Mouse (Mus musculus) intestine, embryonic 16.5 days (tissue): Measurements from ENCODE around the gene Spock3. TPM values are rescaled to one million over a fixed set of nuclear protein-coding genes. Genes with fewer than 3 reads are reported as not detected.
"Not testable (repeated sequence)": the region's sequence is repeated elsewhere in the genome, so short reads cannot be mapped to it uniquely, and the experiment has no call there.

ENCODE experiments used
- ATAC-seq: fragments of 200-750 bp; cut with Nextera tagmentation; 2 replicates; pipeline ENCODE4 v1.8.0; 2017; ENCODE audit warnings: moderate TSS enrichment, moderate library complexity
- H3K27ac ChIP-seq: fragments of 300-500 bp; sonication (generic); 2 replicates; pipeline ENCODE4 v1.5.1; 2014; ENCODE audit warnings: mild to moderate bottlenecking, low read length
- H3K27me3 ChIP-seq: fragments of 300-500 bp; sonication (generic); replicated peaks from 2 replicates; pipeline ENCODE4 v1.6.1; 2014; ENCODE audit warnings: low read length, control low read depth, mixed read lengths; ENCODE audit not compliant: control insufficient read depth, insufficient read depth
- H3K36me3 ChIP-seq: fragments of 300-500 bp; sonication (generic); 2 replicates; pipeline ENCODE4 v1.6.1; 2014; ENCODE audit warnings: low read length, control low read depth; ENCODE audit not compliant: control insufficient read depth, insufficient read depth
- H3K4me1 ChIP-seq: fragments of 300-500 bp; sonication (generic); 2 replicates; pipeline ENCODE4 v1.6.1; 2014; ENCODE audit warnings: low read length, control low read depth, mixed read lengths; ENCODE audit not compliant: control insufficient read depth, insufficient read depth
- H3K4me2 ChIP-seq: fragments of 300-500 bp; sonication (generic); 2 replicates; pipeline ENCODE4 v1.6.1; 2014; ENCODE audit warnings: low read depth, low read length, control low read depth
- H3K4me3 ChIP-seq: fragments of 300-500 bp; sonication (generic); 2 replicates; pipeline ENCODE4 v1.5.1; 2014; ENCODE audit warnings: mild to moderate bottlenecking, low read length
- H3K9ac ChIP-seq: fragments of 300-500 bp; sonication (generic); 2 replicates; pipeline ENCODE4 v1.6.1; 2014; ENCODE audit warnings: low read depth, low read length
- H3K9me3 ChIP-seq: fragments of 300-500 bp; sonication (generic); 2 replicates; pipeline ENCODE4 v1.6.1; 2016; ENCODE audit warnings: low read length, control low read depth; ENCODE audit not compliant: control insufficient read depth
- WGBS: fragments of 180-500 bp; shearing (Covaris S2); extraction: QIAGEN DNeasy Blood & Tissue Kit; methylation state at CpG from one replicate; pipeline ENCODE4 v1.1.7; 2014; 5-methylcytosine and 5-hydroxymethylcytosine counted together
- polyA plus RNA-seq: library from polyadenylated mRNA; unstranded; fragments of >200 nt; fragmentation: Nextera tagmentation; extraction: Ambion mirVana; gene quantifications from 2 replicates; pipeline ENCODE4 v1.2.1, GENCODE M21; 2015

Gene Spock3
- polyA plus RNA-seq, 1 experiment from 2014 or later = 10.8 TPM

DNA sequence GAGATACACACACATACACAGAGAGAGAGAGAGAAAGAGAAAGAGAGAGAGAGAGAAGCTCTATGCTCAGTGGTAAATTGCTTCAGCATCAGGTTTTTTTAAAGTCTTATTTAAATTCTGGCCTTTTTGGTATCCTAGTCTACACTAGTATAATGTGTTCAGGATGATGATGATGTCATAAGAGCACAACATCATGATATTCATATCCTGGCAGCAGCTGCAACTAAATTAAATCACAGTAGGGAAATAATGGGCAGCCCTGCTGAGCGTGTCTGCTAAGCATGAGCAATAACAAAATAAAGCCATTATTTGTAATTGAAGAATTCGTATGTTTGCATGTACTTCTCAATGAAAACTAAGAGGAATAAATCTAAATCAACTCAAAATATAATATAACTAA is 169.7 kb downstream of the Spock3 start:
- Histone ChIP-seq H3K9me3 (no peaks in the 10 kb centered on the region), H3K4me2 (no peak overlapping the region), H3K4me3 (no peak overlapping the region), H3K36me3 (no peaks in the 10 kb centered on the region), H3K27ac (no peak overlapping the region), H3K9ac (no peak overlapping the region), H3K4me1 (no peaks in the 10 kb centered on the region), H3K27me3 (no peaks in the 10 kb centered on the region)
- 68% methylated on average over 2 of the region's 2 CpGs for WGBS
- no peak for ATAC-seq

DNA sequence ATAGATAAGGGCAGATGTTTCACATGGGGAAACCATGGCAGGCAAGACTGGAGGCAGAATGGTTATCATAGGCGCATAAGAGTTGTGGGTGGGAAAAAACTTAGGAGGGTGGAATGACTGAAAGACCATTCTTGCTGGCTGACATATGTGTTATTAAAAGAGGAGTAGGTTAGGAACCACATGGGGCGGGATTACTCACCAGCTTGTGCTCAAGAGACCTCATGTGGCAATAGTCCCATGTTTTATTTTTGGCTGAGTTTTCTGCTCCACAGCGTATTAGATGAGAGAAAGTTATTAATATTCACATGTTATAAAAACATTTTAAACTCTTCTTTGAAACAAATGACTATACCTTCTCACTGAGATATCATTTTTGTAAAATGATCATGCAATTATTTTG is 184.6 kb downstream of the Spock3 start:
- H3K4me1 ChIP-seq = no peaks in the 10 kb centered on the region
- H3K4me3 ChIP-seq = no peak overlapping the region
- no peak overlapping the region for H3K27ac ChIP-seq
- no peak overlapping the region for H3K9ac ChIP-seq
- no peaks in the 10 kb centered on the region for H3K36me3 ChIP-seq
- H3K4me2 ChIP-seq = no peak overlapping the region
- no peak for ATAC-seq
- no peaks in the 10 kb centered on the region for H3K27me3 ChIP-seq
- H3K9me3 ChIP-seq = no peaks in the 10 kb centered on the region
- 91% methylated on average over 3 of the region's 3 CpGs for WGBS

DNA sequence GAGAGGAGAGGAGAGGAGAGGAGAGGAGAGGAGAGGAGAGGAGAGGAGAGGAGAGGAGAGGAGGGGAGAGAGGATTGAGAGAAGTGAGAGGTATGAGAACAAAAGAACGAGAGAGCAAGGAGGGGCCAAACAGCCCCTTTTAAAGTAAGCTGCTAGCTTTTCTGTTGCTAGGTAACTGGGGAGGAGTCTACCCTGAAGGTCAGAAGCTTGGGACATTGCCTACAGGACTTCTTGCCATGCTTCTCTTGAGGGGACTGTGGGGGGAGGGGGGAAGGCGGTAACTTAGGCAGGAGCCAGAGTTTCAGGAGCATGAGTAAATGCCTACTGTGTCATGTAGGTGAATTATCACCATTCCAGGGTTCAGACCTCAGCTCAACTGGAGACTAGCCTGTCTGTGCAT is 213.1 kb downstream of the Spock3 start:
- 62% methylated on average over 2 of the region's 2 CpGs for WGBS
- not testable (repeated sequence) for ATAC-seq, H3K36me3 ChIP-seq, H3K9me3 ChIP-seq, H3K9ac ChIP-seq, H3K4me3 ChIP-seq, H3K4me2 ChIP-seq, H3K27me3 ChIP-seq, H3K4me1 ChIP-seq, H3K27ac ChIP-seq

DNA sequence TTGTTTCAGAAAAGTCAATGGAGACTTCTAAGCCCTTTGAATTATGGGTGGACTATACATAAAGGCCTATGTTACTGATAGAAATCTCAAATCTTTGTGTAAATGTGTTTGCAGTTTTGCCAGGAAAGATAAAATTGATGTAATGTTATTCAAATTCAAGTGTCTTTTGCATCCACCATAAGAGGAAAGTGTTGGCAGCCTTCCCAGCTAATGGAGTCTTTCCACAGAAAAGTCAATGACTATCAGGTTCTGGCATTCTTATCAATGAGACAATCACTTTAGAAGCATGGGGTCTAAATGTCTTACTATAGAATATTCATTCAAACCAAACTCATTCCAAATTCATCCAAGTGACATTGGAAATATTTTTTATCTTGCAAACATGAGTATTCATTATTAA is 214.5 kb downstream of the Spock3 start:
- Histone ChIP-seq H3K36me3 (no peaks in the 10 kb centered on the region), H3K27me3 (no peaks in the 10 kb centered on the region), H3K4me1 (no peaks in the 10 kb centered on the region), H3K27ac (no peak overlapping the region), H3K9me3 (no peaks in the 10 kb centered on the region), H3K4me3 (no peak overlapping the region), H3K4me2 (no peak overlapping the region), H3K9ac (no peak overlapping the region)
- ATAC-seq = no peak

GRCm38 (mm10) chr8:63169956-63170355 is 219.1 kb downstream of the Spock3 start:
- Histone ChIP-seq H3K27me3 (no peaks in the 10 kb centered on the region), H3K4me1 (no peaks in the 10 kb centered on the region), H3K4me3 (no peak overlapping the region), H3K9me3 (no peaks in the 10 kb centered on the region), H3K9ac (no peak overlapping the region), H3K4me2 (no peak overlapping the region), H3K27ac (no peak overlapping the region), H3K36me3 (no peaks in the 10 kb centered on the region)
- no peak for ATAC-seq

GRCm38 (mm10) chr8:63181272-63181671 is 230.5 kb downstream of the Spock3 start:
- H3K9ac ChIP-seq = no peak overlapping the region
- no peak overlapping the region for H3K27ac ChIP-seq
- ATAC-seq = no peak
- no peaks in the 10 kb centered on the region for H3K36me3 ChIP-seq
- no peak overlapping the region for H3K4me3 ChIP-seq
- 77% methylated on average over 1 of the region's 1 CpGs for WGBS
- no peaks in the 10 kb centered on the region for H3K4me1 ChIP-seq
- no peaks in the 10 kb centered on the region for H3K9me3 ChIP-seq
- no peak overlapping the region for H3K4me2 ChIP-seq
- H3K27me3 ChIP-seq = no peaks in the 10 kb centered on the region

- no peak for ATAC-seq
- Histone ChIP-seq H3K4me2 (no peak overlapping the region), H3K27ac (no peak overlapping the region), H3K4me3 (no peak overlapping the region), H3K9me3 (no peaks in the 10 kb centered on the region), H3K27me3 (no peaks in the 10 kb centered on the region), H3K9ac (no peak overlapping the region), H3K4me1 (no peaks in the 10 kb centered on the region), H3K36me3 (no peaks in the 10 kb centered on the region)
Observed at GRCm38 (mm10) chr8:63258812-63259385, 308.1 kb downstream of the Spock3 start.

DNA sequence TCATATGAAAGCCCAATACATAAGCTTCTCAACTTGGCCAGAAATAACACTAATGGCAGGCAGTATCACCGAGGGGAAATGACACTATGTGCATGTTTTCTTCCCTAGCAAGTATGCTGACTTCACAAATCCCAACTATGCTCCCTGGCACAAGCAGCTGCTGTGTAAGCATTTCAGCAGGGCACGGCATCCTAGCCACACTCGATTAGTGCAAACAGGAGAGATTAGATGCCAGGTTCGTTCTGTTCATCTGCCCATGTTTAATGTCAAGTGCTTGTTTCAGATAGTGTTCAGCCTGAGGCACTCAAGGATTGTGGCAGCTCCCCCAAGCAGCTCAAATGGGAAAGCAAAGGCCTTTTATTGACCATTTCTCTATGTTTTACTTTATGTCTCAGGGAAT is 311.7 kb downstream of the Spock3 start:
- Histone ChIP-seq H3K36me3 (no peaks in the 10 kb centered on the region), H3K9me3 (no peaks in the 10 kb centered on the region), H3K4me3 (no peak overlapping the region), H3K4me2 (no peak overlapping the region), H3K9ac (no peak overlapping the region), H3K27ac (no peak overlapping the region), H3K27me3 (no peaks in the 10 kb centered on the region), H3K4me1 (no peaks in the 10 kb centered on the region)
- ATAC-seq = no peak
- 62% methylated on average over 4 of the region's 4 CpGs for WGBS

- Histone ChIP-seq H3K4me2 (no peak overlapping the region), H3K9ac (no peak overlapping the region), H3K27me3 (no peaks in the 10 kb centered on the region), H3K4me3 (no peak overlapping the region), H3K27ac (no peak overlapping the region), H3K4me1 (no peaks in the 10 kb centered on the region), H3K9me3 (no peaks in the 10 kb centered on the region), H3K36me3 (no peaks in the 10 kb centered on the region)
- no peak for ATAC-seq
- 67% methylated on average over 1 of the region's 1 CpGs for WGBS
Observed at GRCm38 (mm10) chr8:63335366-63335765, 384.6 kb downstream of the Spock3 start.

- H3K9ac ChIP-seq = no peak overlapping the region
- H3K36me3 ChIP-seq = no peaks in the 10 kb centered on the region
- H3K4me3 ChIP-seq = no peak overlapping the region
- H3K4me1 ChIP-seq = no peaks in the 10 kb centered on the region
- no peak overlapping the region for H3K4me2 ChIP-seq
- H3K27me3 ChIP-seq = no peaks in the 10 kb centered on the region
- no peak for ATAC-seq
- WGBS = 79% methylated on average over 6 of the region's 6 CpGs
- no peaks in the 10 kb centered on the region for H3K9me3 ChIP-seq
- no peak overlapping the region for H3K27ac ChIP-seq
Observed at GRCm38 (mm10) chr8:63368580-63368979, 417.8 kb downstream of the Spock3 start.
